Mouse (Mus musculus): Measurements from ENCODE around the gene Pabpc4. TPM values are rescaled to one million over a fixed set of nuclear protein-coding genes. Genes with fewer than 3 reads are reported as not detected.

Pabpc4 gene
- total RNA-seq (2018; cell fraction: chromatin; rRNA removed), result 10 to 100 TPM; 17.4 to 94.4 (median 27.1) TPM
- 10 to 100 TPM in 23 of 26 experiments, 1 to 10 TPM in 3; 8.1 to 36.0 (median 20.7) TPM for total RNA-seq (2018; cell fraction: cytosol; rRNA removed)
- 10 to 100 TPM; 11.2 to 68.3 (median 22.8) TPM for total RNA-seq (2018; cell fraction: nucleus; rRNA removed)
- polyA plus RNA-seq (2018), result 18.6 to 41.2 TPM (median 28.6 TPM) in 3 replicates

GRCm38 (mm10) chr4:123261721-123262401 lies at the start of gene Pabpc4:
Pabpc4 (plus strand) TSS chr4:123262351.
- no peaks in the 10 kb centered on the region for H3K36me3 ChIP-seq (ENCODE audit: inconsistent target)
- no peaks in the 10 kb centered on the region for H3K79me2 ChIP-seq (ENCODE audit: inconsistent target)
- 59% methylated on average over 5 of the region's 5 CpGs for WGBS (ENCODE audit: missing documents)
- no peak within 1 kb of the TSS for H3K4me3 ChIP-seq (ENCODE audit: inconsistent target)
- no peak within 1 kb of the TSS for H3K27ac ChIP-seq

GRCm38 (mm10) chr4:123213975-123214374 lies 48.2 kb upstream of the Pabpc4 start:
- no peaks in the 10 kb centered on the region for H3K79me2 ChIP-seq (ENCODE audit: inconsistent target)
- WGBS (ENCODE audit: missing documents), result 92% methylated on average over 9 of the region's 9 CpGs

DNA sequence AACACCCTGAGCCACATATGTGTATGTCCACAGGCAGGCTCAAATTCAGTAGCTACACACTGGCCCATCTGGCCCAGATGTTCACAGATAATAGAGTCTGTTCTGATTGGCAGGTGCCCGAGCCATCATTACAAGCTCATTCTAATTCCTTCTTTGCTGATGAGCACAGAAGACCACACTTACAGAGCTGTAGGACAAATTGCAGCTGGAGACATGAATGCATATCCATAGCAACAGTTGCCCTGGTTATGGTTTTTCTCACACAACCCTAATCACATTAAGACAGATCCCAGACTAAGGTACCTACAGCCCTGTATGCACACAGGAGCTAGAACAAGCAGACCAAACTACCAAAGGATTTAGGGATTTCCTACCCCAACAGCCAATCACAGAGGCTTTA lies 46.8 kb upstream of the Pabpc4 start:
- no peaks in the 10 kb centered on the region for H3K36me3 ChIP-seq (ENCODE audit: inconsistent target)
- no peak overlapping the region for H3K4me3 ChIP-seq (ENCODE audit: inconsistent target)
- no peak overlapping the region for H3K27ac ChIP-seq
- 87% methylated on average over 1 of the region's 1 CpGs for WGBS (ENCODE audit: missing documents)
- H3K79me2 ChIP-seq (ENCODE audit: inconsistent target), result no peaks in the 10 kb centered on the region

More at GRCm38 (mm10) chr4:123213975-123214374, 48.2 kb upstream of the Pabpc4 start:
- no peak overlapping the region for H3K27ac ChIP-seq
- H3K4me3 ChIP-seq (ENCODE audit: inconsistent target), result no peak overlapping the region
- no peaks in the 10 kb centered on the region for H3K36me3 ChIP-seq (ENCODE audit: inconsistent target)

DNA sequence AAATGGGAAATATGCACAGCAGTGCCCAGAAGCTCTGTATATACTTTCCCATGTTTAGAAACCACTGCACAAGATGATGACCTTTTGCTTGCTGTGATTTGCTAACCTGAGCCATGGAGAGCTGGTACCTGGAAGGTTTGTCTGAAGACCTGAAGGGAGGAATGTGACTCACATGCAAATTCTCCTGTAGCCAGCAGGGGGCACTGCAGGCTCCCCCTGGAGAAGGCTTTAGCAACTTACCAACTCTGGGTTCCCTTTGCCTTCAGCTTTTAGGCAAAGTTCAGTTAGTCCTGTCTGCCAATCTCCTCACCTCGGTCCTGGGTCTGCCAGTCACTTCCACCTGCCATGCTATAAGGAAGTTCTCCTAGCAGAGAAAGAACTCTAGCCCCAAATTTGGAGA lies 45.4 kb upstream of the Pabpc4 start:
- 0% methylated on average over 1 of the region's 1 CpGs for WGBS (ENCODE audit: missing documents)
- no peaks in the 10 kb centered on the region for H3K36me3 ChIP-seq (ENCODE audit: inconsistent target)
- H3K79me2 ChIP-seq (ENCODE audit: inconsistent target), result no peaks in the 10 kb centered on the region
- no peak overlapping the region for H3K27ac ChIP-seq
- no peak overlapping the region for H3K4me3 ChIP-seq (ENCODE audit: inconsistent target)

DNA sequence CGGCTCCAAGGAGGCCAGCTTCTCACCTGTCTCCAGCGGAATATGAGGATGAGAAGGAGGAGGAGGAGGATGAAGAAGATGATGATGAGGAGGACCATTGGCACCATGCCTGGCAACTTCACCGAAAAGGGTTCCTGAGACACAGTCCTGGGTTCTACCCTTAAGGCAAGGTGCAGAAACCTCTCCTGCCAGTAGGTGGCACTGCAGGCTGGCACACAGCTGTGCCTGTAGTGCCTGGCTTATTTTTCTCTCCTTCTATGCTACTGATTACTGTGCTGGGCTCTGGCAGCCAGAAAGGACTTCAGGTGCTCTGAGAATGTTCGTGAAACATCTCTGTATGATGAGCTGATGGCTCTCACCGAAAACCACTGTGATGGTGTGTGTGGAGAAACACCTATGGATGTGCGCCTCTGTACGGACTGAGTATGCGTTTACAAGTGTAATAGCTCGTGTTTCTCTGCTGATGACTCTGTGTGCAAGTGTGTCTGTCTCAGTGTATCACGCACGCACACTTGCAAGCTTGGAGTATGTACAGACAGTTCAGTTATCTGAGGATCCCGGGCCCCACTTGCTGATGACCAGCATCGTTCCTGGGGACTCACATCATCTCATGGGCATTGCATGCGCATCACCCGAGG lies 42.3 kb upstream of the Pabpc4 start:
- Histone ChIP-seq H3K79me2 (ENCODE audit: inconsistent target) (no peaks in the 10 kb centered on the region), H3K27ac (no peak overlapping the region), H3K36me3 (ENCODE audit: inconsistent target) (no peaks in the 10 kb centered on the region), H3K4me3 (ENCODE audit: inconsistent target) (no peak overlapping the region)
- WGBS (ENCODE audit: missing documents), result 63% methylated on average over 15 of the region's 15 CpGs

- H3K27ac ChIP-seq, result no peak overlapping the region
- no peaks in the 10 kb centered on the region for H3K36me3 ChIP-seq (ENCODE audit: inconsistent target)
- no peaks in the 10 kb centered on the region for H3K79me2 ChIP-seq (ENCODE audit: inconsistent target)
- H3K4me3 ChIP-seq (ENCODE audit: inconsistent target), result no peak overlapping the region
- 89% methylated on average over 4 of the region's 4 CpGs for WGBS (ENCODE audit: missing documents)
Measured at GRCm38 (mm10) chr4:123220637-123221036, 41.5 kb upstream of the Pabpc4 start.

GRCm38 (mm10) chr4:123223309-123223708 lies 38.8 kb upstream of the Pabpc4 start:
- Histone ChIP-seq H3K4me3 (ENCODE audit: inconsistent target) (no peak overlapping the region), H3K36me3 (ENCODE audit: inconsistent target) (no peaks in the 10 kb centered on the region), H3K27ac (no peak overlapping the region), H3K79me2 (ENCODE audit: inconsistent target) (no peaks in the 10 kb centered on the region)
- 89% methylated on average over 3 of the region's 3 CpGs for WGBS (ENCODE audit: missing documents)

GRCm38 (mm10) chr4:123225718-123226403 lies 36.3 kb upstream of the Pabpc4 start:
- Histone ChIP-seq H3K79me2 (ENCODE audit: inconsistent target) (no peaks in the 10 kb centered on the region), H3K4me3 (ENCODE audit: inconsistent target) (no peak overlapping the region), H3K36me3 (ENCODE audit: inconsistent target) (no peaks in the 10 kb centered on the region), H3K27ac (no peak overlapping the region)
- WGBS (ENCODE audit: missing documents), result 90% methylated on average over 10 of the region's 10 CpGs

GRCm38 (mm10) chr4:123227707-123228106 lies 34.4 kb upstream of the Pabpc4 start:
- no peaks in the 10 kb centered on the region for H3K36me3 ChIP-seq (ENCODE audit: inconsistent target)
- 86% methylated on average over 4 of the region's 4 CpGs for WGBS (ENCODE audit: missing documents)
- no peak overlapping the region for H3K27ac ChIP-seq
- H3K79me2 ChIP-seq (ENCODE audit: inconsistent target), result no peaks in the 10 kb centered on the region
- no peak overlapping the region for H3K4me3 ChIP-seq (ENCODE audit: inconsistent target)

GRCm38 (mm10) chr4:123228270-123228669 lies 33.9 kb upstream of the Pabpc4 start:
- Histone ChIP-seq H3K79me2 (ENCODE audit: inconsistent target) (no peaks in the 10 kb centered on the region), H3K36me3 (ENCODE audit: inconsistent target) (no peaks in the 10 kb centered on the region), H3K4me3 (ENCODE audit: inconsistent target) (no peak overlapping the region), H3K27ac (no peak overlapping the region)
- WGBS (ENCODE audit: missing documents), result 73% methylated on average over 2 of the region's 2 CpGs

DNA sequence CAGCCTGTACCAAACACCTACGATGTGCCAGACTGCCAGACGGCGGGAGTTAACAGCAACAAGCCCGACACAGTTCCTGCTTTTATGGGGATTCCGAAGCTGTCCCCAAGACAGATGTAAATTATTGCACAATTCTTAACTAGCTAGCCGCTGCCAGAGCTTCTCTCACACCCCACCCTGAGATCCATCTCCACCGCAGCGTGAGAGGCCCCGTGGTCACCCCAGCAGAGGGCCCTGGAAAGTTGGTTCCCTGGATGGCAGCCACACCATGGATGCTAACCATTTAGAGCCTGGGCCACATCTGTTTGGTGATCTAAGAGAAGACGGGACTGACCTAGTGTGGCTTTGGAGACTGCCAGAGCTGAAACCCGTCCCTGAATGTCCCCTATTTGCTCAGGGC lies 33.0 kb upstream of the Pabpc4 start:
- Histone ChIP-seq H3K36me3 (ENCODE audit: inconsistent target) (no peaks in the 10 kb centered on the region), H3K4me3 (ENCODE audit: inconsistent target) (no peak overlapping the region), H3K79me2 (ENCODE audit: inconsistent target) (no peaks in the 10 kb centered on the region), H3K27ac (no peak overlapping the region)
- WGBS (ENCODE audit: missing documents), result 78% methylated on average over 11 of the region's 11 CpGs

DNA sequence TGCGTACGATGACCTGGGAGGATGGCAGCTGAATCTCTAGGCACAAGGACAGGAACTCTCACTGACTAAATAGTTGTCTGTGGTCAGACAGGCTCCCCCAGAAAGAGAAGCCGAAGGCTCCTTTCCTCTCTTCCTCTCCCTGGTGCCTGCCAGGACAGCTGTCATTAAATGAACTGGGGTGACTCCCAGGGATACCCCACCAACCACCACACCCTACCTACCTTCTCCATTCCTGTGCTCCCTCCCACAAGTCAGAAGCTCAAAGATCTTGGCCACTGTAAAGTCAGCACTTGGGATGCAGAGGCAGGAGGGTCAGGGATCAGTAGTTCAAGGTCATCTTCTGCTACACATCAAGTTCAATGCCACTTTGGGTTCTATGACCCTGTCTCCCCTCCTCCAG lies 29.3 kb upstream of the Pabpc4 start:
- 26% methylated on average over 3 of the region's 3 CpGs for WGBS (ENCODE audit: missing documents)
- Histone ChIP-seq H3K27ac (no peak overlapping the region), H3K4me3 (ENCODE audit: inconsistent target) (no peak overlapping the region), H3K36me3 (ENCODE audit: inconsistent target) (no peaks in the 10 kb centered on the region), H3K79me2 (ENCODE audit: inconsistent target) (no peaks in the 10 kb centered on the region)

- H3K79me2 ChIP-seq (ENCODE audit: inconsistent target), result no peaks in the 10 kb centered on the region
- WGBS (ENCODE audit: missing documents), result 3% methylated on average over 41 of the region's 52 CpGs
- no peaks in the 10 kb centered on the region for H3K36me3 ChIP-seq (ENCODE audit: inconsistent target)
- no peak within 1 kb of the TSS for H3K27ac ChIP-seq
- no peak within 1 kb of the TSS for H3K4me3 ChIP-seq (ENCODE audit: inconsistent target)
Measured at GRCm38 (mm10) chr4:123233492-123234084, 28.6 kb upstream of the Pabpc4 start, which contains the start of gene Heyl. Heyl (plus strand) TSS chr4:123233556.

DNA sequence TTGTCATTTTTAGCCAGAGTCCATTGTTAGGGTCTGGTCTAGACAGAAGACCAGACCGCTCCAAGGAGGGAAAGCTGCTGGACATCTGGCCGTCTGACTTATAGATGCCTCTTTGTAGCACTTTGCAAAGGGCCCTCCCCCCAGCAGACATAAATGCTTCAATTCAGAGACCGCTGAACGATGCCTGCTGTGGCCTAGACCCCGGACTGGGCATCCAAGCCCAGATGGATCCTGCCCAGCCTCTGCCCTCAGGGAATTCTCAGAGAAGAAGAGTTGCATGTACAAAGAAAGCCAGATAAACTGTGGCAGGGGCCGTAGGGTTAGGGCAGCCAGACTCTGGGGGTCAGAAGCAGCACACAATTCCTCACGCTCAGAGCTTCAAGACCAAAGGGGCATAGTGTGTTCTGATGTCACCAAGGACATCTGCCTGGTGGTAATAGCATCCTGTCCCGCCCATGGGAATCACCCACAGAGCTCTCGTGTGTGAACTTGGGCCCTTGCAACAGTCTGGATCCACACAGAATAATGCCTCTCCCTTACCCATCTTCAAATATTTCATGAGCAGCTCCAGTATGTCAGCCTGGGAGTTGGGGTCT lies 26.2 kb upstream of the Pabpc4 start:
- WGBS (ENCODE audit: missing documents), result 91% methylated on average over 9 of the region's 9 CpGs
- no peaks in the 10 kb centered on the region for H3K79me2 ChIP-seq (ENCODE audit: inconsistent target)
- H3K4me3 ChIP-seq (ENCODE audit: inconsistent target), result no peak overlapping the region
- no peak overlapping the region for H3K27ac ChIP-seq
- H3K36me3 ChIP-seq (ENCODE audit: inconsistent target), result no peaks in the 10 kb centered on the region
